Mouse (Mus musculus): ENCODE results near the gene Pik3cg. TPM values are rescaled to one million over a fixed set of nuclear protein-coding genes. Genes with fewer than 3 reads are reported as not detected.

The Pik3cg gene
- total RNA-seq, 1 experiment from 2014 or later: 43.6 TPM

- no peak for ATAC-seq (replicated peaks; ENCODE audit: insufficient number of reproducible peaks, low FRiP score, low TSS enrichment, poor library complexity, severe bottlenecking)
These were observed 39.3 kb downstream of the Pik3cg start for GRCm38 (mm10) chr12:32169164-32169563.

- peak; percentile 77 for ATAC-seq (replicated peaks; ENCODE audit: insufficient number of reproducible peaks, low FRiP score, low TSS enrichment, poor library complexity, severe bottlenecking)
These were observed 39.7 kb downstream of the Pik3cg start for GRCm38 (mm10) chr12:32168751-32169150.

GRCm38 (mm10) chr12:32163706-32164105 lies 44.8 kb downstream of the Pik3cg start:
- ATAC-seq (replicated peaks; ENCODE audit: insufficient number of reproducible peaks, low FRiP score, low TSS enrichment, poor library complexity, severe bottlenecking): peak; percentile 92

GRCm38 (mm10) chr12:32158757-32159156 lies 49.7 kb downstream of the Pik3cg start:
- no peak for ATAC-seq (replicated peaks; ENCODE audit: insufficient number of reproducible peaks, low FRiP score, low TSS enrichment, poor library complexity, severe bottlenecking)

GRCm38 (mm10) chr12:32146606-32147005 lies 61.9 kb downstream of the Pik3cg start:
- no peak for ATAC-seq (replicated peaks; ENCODE audit: insufficient number of reproducible peaks, low FRiP score, low TSS enrichment, poor library complexity, severe bottlenecking)

- ATAC-seq (replicated peaks; ENCODE audit: insufficient number of reproducible peaks, low FRiP score, low TSS enrichment, poor library complexity, severe bottlenecking): no peak
These were observed 62.8 kb downstream of the Pik3cg start for GRCm38 (mm10) chr12:32145651-32146050.

- ATAC-seq (replicated peaks; ENCODE audit: insufficient number of reproducible peaks, low FRiP score, low TSS enrichment, poor library complexity, severe bottlenecking): peak; percentile 50; the same call in 1 of the 2 replicates
These were observed 63.9 kb downstream of the Pik3cg start for GRCm38 (mm10) chr12:32144513-32144912.

- ATAC-seq (replicated peaks; ENCODE audit: insufficient number of reproducible peaks, low FRiP score, low TSS enrichment, poor library complexity, severe bottlenecking): no peak
These were observed 64.7 kb downstream of the Pik3cg start for GRCm38 (mm10) chr12:32143782-32144181.

GRCm38 (mm10) chr12:32143151-32143550 lies 65.3 kb downstream of the Pik3cg start:
- ATAC-seq (replicated peaks; ENCODE audit: insufficient number of reproducible peaks, low FRiP score, low TSS enrichment, poor library complexity, severe bottlenecking): no peak

- ATAC-seq (replicated peaks; ENCODE audit: insufficient number of reproducible peaks, low FRiP score, low TSS enrichment, poor library complexity, severe bottlenecking): no peak
These were observed 66.7 kb downstream of the Pik3cg start for GRCm38 (mm10) chr12:32141766-32142165.

- no peak for ATAC-seq (replicated peaks; ENCODE audit: insufficient number of reproducible peaks, low FRiP score, low TSS enrichment, poor library complexity, severe bottlenecking)
These were observed 69.6 kb downstream of the Pik3cg start for GRCm38 (mm10) chr12:32138831-32139230.

GRCm38 (mm10) chr12:32138362-32138761 lies 70.1 kb downstream of the Pik3cg start:
- ATAC-seq (replicated peaks; ENCODE audit: insufficient number of reproducible peaks, low FRiP score, low TSS enrichment, poor library complexity, severe bottlenecking): no peak

GRCm38 (mm10) chr12:32137542-32137941 lies 70.9 kb downstream of the Pik3cg start:
- no peak for ATAC-seq (replicated peaks; ENCODE audit: insufficient number of reproducible peaks, low FRiP score, low TSS enrichment, poor library complexity, severe bottlenecking)

- ATAC-seq (replicated peaks; ENCODE audit: insufficient number of reproducible peaks, low FRiP score, low TSS enrichment, poor library complexity, severe bottlenecking): no peak
These were observed 80.6 kb downstream of the Pik3cg start for GRCm38 (mm10) chr12:32127599-32128507.

GRCm38 (mm10) chr12:32127158-32127557 lies 81.3 kb downstream of the Pik3cg start:
- no peak for ATAC-seq (replicated peaks; ENCODE audit: insufficient number of reproducible peaks, low FRiP score, low TSS enrichment, poor library complexity, severe bottlenecking)

- no peak for ATAC-seq (replicated peaks; ENCODE audit: insufficient number of reproducible peaks, low FRiP score, low TSS enrichment, poor library complexity, severe bottlenecking)
These were observed 84.0 kb downstream of the Pik3cg start for GRCm38 (mm10) chr12:32124456-32124855.

GRCm38 (mm10) chr12:32124030-32124429 lies 84.4 kb downstream of the Pik3cg start:
- ATAC-seq (replicated peaks; ENCODE audit: insufficient number of reproducible peaks, low FRiP score, low TSS enrichment, poor library complexity, severe bottlenecking): no peak

GRCm38 (mm10) chr12:32123559-32123958 lies 84.9 kb downstream of the Pik3cg start:
- ATAC-seq (replicated peaks; ENCODE audit: insufficient number of reproducible peaks, low FRiP score, low TSS enrichment, poor library complexity, severe bottlenecking): peak; percentile 35; the same call in 1 of the 2 replicates

All from monocyte, adult 5-6 weeks (primary cell).